Mouse (Mus musculus) C2C12 (cell line): ENCODE results near the gene Ggta1. TPM values are rescaled to one million over a fixed set of nuclear protein-coding genes. Genes with fewer than 3 reads are reported as not detected.

ENCODE experiments used
- H3K27me3 ChIP-seq: one replicate; pipeline ENCODE4 v1.6.1; 2011; ENCODE audit not compliant: control insufficient read depth, insufficient read depth, insufficient read length
- H3K36me3 ChIP-seq: one replicate; pipeline ENCODE4 v1.6.1; 2011; ENCODE audit not compliant: control insufficient read depth, insufficient read depth
- H3K4me3 ChIP-seq: one replicate; pipeline ENCODE4 v1.5.1; 2011; ENCODE audit warnings: mild to moderate bottlenecking, control low read depth; ENCODE audit not compliant: poor library complexity, insufficient read depth, severe bottlenecking
- H3K79me2 ChIP-seq: one replicate; pipeline ENCODE4 v1.6.1; 2011; ENCODE audit not compliant: control insufficient read depth, insufficient read depth
- H3K79me3 ChIP-seq: one replicate; pipeline ENCODE4 v1.6.1; 2011; ENCODE audit warnings: low read depth, control low read depth
- H3ac ChIP-seq: one replicate; pipeline ENCODE3; 2011; ENCODE audit warnings: low read depth; ENCODE audit not compliant: control insufficient read depth, insufficient read length
- CEBPB ChIP-seq: IDR thresholded peaks from one replicate; pipeline ENCODE4 v1.6.1; 2011; ENCODE audit warnings: low read depth, mild to moderate bottlenecking, control low read depth, moderate library complexity
- CTCF ChIP-seq: IDR thresholded peaks from one replicate; pipeline ENCODE4 v1.5.1; 2011; ENCODE audit not compliant: control insufficient read depth, insufficient read depth, insufficient read length
- FOSL1 ChIP-seq: IDR thresholded peaks from one replicate; pipeline ENCODE4 v1.8.0; 2011; ENCODE audit warnings: mild to moderate bottlenecking, low read length; ENCODE audit not compliant: poor library complexity, insufficient read depth, severe bottlenecking
- MAX ChIP-seq: IDR thresholded peaks from one replicate; pipeline ENCODE4 v1.6.1; 2011; ENCODE audit warnings: mild to moderate bottlenecking, control low read depth
- MYOD1 ChIP-seq: IDR thresholded peaks from one replicate; pipeline ENCODE4 v1.6.1; 2011; ENCODE audit warnings: low read depth; ENCODE audit not compliant: control insufficient read depth, insufficient read length
- MYOG ChIP-seq: IDR thresholded peaks from one replicate; pipeline ENCODE4 v1.6.1; 2011; ENCODE audit not compliant: control insufficient read depth, insufficient read length; ENCODE audit errors: extremely low read depth
- USF1 ChIP-seq: IDR thresholded peaks from one replicate; pipeline ENCODE4 v1.6.1; 2011; ENCODE audit warnings: low read depth, mild to moderate bottlenecking, control low read depth, moderate library complexity
- polyA plus RNA-seq: library from polyadenylated mRNA; unstranded; fragments of >200 nt; fragmentation: generic; extraction: Trizol; gene quantifications from one replicate; pipeline ENCODE4 v1.2.1, GENCODE M21; 2012; ENCODE audit warnings: missing spikeins

Ggta1 gene
- polyA plus RNA-seq, 1 experiment, result 7.1 TPM

DNA sequence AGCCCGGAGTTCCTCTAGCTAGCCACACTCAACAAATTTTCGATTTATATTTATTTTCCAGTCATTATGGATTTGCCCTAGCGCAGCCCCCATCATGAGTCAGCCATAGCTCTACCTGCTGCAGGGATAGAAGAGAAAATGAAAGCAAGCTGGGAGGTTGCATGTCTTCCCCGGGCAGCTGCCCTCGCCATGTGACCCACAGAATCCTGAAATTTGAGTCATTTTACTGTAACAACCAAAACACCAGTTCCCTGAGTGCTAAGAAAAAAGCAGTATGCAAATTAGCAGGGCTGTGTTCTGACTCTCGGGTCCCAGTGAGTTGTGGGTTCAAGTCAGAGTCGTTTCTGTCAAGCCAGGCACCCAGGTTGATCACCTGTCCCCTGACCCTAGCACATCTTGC, 15.6 kb downstream of the Ggta1 start:
- Histone ChIP-seq H3K4me3 (no peak overlapping the region), H3K27me3 (no peaks in the 10 kb centered on the region), H3K79me3 (peaks cover 24% of the 10 kb centered on the region), H3K36me3 (no peaks in the 10 kb centered on the region), H3ac (no peak overlapping the region), H3K79me2 (peaks cover 98% of the 10 kb centered on the region)
- peak; percentile 85 for TF ChIP-seq USF1
- TF ChIP-seq CTCF, result no peak
- peak; percentile 26 for TF ChIP-seq MYOD1
- TF ChIP-seq MAX, result no peak
- TF ChIP-seq CEBPB, result no peak

DNA sequence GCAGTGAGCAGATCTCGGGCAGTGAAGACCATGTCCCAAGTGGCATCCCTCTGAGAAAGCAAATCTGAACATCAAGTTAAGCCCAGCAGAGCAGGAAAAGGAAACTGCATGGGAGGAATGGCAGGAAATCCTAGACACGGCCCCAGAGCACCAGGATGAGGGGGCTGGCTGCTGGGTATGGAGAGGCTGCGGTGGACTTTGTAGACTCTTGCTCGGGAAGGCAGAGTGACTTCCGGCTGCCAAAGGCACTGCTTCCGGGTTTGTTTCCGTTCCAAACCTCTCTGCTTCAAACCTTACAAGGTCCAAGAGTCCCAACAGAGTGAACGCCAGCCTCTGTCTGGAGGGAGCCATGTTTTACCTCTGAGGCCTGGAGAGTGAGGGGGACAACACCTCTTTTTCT, 16.2 kb downstream of the Ggta1 start:
- peaks cover 20% of the 10 kb centered on the region for H3K79me3 ChIP-seq
- no peak overlapping the region for H3ac ChIP-seq
- H3K4me3 ChIP-seq, result no peak overlapping the region
- no peaks in the 10 kb centered on the region for H3K27me3 ChIP-seq
- H3K36me3 ChIP-seq, result peaks cover 5% of the 10 kb centered on the region
- H3K79me2 ChIP-seq, result peaks cover 98% of the 10 kb centered on the region
- TF ChIP-seq MYOG, result no peak
- TF ChIP-seq CEBPB, result no peak
- TF ChIP-seq FOSL1, result no peak

DNA sequence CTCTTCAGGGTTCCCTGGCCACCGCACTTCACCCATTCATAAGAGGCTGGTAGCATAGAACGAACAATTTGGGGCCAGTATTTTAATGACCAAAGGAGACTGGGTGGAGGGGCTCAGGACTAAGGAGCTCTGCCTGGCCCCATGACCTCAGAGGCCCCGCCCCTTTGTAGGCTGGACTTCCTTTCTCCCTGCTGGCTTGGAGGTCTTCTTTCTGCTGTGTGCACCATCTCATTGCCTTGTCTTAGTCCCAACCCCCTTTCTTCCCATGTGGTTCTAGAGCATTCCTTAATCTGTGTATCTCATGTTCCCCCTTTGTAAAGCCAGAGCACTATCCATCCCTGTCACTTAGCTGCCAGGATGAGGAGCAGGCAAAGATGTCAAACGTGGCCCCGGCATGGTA, 16.7 kb downstream of the Ggta1 start:
- peaks cover 16% of the 10 kb centered on the region for H3K79me3 ChIP-seq
- H3K79me2 ChIP-seq, result peaks cover 98% of the 10 kb centered on the region
- no peak overlapping the region for H3ac ChIP-seq
- no peaks in the 10 kb centered on the region for H3K27me3 ChIP-seq
- H3K36me3 ChIP-seq, result peaks cover 5% of the 10 kb centered on the region
- H3K4me3 ChIP-seq, result no peak overlapping the region
- TF ChIP-seq USF1 (no peak), FOSL1 (no peak), CTCF (no peak), MYOD1 (no peak), MAX (no peak), MYOG (no peak), CEBPB (no peak)

DNA sequence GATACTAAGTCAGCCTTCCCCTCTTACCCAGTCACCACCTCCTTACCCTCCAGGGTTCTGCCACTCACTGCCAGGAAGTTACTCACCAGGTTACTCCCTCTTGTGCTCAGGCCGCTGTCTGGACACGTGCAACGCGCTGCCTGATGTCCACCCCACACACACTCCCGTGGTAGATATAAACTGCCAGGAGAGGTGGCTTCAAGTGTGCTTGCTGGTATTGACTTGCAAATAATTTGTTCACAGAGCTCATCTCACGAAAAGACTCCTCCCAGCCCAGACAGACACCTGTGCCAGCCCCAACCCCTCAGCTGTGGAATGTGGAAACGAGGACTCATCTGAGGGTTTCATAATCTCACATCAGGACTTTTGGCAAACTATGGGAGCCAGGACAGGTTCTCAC, 17.4 kb downstream of the Ggta1 start:
- Histone ChIP-seq H3K79me2 (peaks cover 94% of the 10 kb centered on the region), H3K79me3 (peaks cover 13% of the 10 kb centered on the region), H3ac (no peak overlapping the region), H3K27me3 (no peaks in the 10 kb centered on the region), H3K4me3 (no peak overlapping the region), H3K36me3 (peaks cover 5% of the 10 kb centered on the region)
- TF ChIP-seq FOSL1 (no peak), USF1 (no peak), CEBPB (no peak)

DNA sequence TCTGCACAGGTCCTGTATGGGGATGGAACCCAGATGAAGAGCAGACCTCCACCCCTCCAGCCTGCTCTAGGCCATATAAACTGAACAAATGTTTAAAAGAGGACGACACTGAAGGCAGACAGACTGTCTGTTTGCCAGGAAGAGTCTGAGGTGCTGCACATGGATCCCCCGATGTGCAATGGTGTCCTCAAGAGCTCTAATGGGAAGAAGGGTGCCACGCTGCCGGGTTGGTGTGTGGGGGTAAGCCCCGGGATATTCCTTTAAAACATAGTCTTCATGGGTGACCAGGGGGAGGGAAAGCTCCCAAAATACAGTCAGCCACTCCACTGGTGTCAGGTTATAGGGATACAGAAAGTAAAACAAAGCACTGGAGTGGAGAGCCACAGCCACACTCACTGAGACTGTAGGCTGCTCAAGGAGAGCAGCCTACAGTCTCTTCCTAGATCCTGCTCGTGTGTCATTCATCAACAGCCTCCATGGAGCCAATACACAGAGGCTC, 18.2 kb downstream of the Ggta1 start:
- H3K27me3 ChIP-seq, result no peaks in the 10 kb centered on the region
- no peak overlapping the region for H3ac ChIP-seq
- H3K4me3 ChIP-seq, result no peak overlapping the region
- H3K79me3 ChIP-seq, result peaks cover 12% of the 10 kb centered on the region
- peaks cover 86% of the 10 kb centered on the region for H3K79me2 ChIP-seq
- peaks cover 5% of the 10 kb centered on the region for H3K36me3 ChIP-seq
- TF ChIP-seq FOSL1, result no peak
- TF ChIP-seq CTCF, result no peak
- no peak for TF ChIP-seq MYOD1
- no peak for TF ChIP-seq MYOG
- no peak for TF ChIP-seq USF1
- no peak for TF ChIP-seq MAX
- no peak for TF ChIP-seq CEBPB

DNA sequence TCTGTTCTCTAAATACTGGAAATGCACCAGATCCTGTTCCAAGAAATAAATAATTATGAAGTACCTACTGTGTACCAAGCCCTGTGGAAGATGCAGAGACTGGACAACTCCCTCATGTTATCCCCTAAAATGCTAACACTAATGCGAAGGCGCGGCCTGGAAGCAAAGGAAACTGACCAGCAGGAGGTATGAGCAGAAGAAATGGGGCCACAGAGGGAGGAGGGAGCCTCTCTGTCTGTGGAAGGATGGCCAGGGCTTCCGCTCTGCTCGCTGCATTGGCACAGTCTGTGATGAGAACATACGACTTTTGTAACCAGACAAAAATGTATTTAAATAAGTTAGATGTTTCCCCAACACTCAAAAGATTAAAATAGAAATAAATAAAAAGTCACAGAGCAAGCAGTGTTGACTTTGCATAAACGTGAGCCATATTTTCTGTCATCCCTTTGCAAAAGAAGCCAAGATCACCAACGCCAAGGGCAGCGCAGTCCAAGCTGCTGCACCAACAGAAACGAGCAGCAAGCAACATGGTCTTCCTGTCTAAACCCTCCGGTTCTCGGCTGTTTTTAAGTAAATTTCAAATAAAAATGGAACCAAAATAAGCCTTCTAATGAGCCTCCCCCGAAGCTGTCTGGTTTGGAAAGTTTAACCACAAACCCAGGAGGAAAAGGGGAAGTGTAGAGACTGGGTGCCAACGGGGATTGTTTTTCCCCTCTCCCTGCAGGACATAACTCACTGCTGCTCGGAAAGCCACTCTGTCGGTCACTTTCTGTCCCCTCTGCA, 18.9 kb downstream of the Ggta1 start:
- TF ChIP-seq MYOD1, result no peak
- TF ChIP-seq CEBPB, result no peak
- TF ChIP-seq USF1, result no peak
- TF ChIP-seq CTCF, result no peak
- no peak for TF ChIP-seq MYOG
- no peak for TF ChIP-seq MAX
- TF ChIP-seq FOSL1, result no peak
- Histone ChIP-seq H3ac (no peak overlapping the region), H3K79me3 (peaks cover 14% of the 10 kb centered on the region)

More for the DNA sequence above, 18.9 kb downstream of the Ggta1 start:
- Histone ChIP-seq H3K4me3 (no peak overlapping the region), H3K27me3 (no peaks in the 10 kb centered on the region), H3K36me3 (peaks cover 5% of the 10 kb centered on the region), H3K79me2 (peaks cover 86% of the 10 kb centered on the region)
